Mouse (Mus musculus) liver, postnatal 0 days (tissue): Measurements from ENCODE around the gene Cd38.

ENCODE experiments used
- CTCF ChIP-seq: sonication (generic); IDR thresholded peaks from 2 replicates; pipeline ENCODE4 v1.5.1; 2016; ENCODE audit warnings: antibody characterized with exemption, low read depth
- EP300 ChIP-seq: IDR thresholded peaks from 2 replicates; pipeline ENCODE4 v1.6.1; 2016; ENCODE audit warnings: antibody characterized with exemption, low read depth, mild to moderate bottlenecking

DNA sequence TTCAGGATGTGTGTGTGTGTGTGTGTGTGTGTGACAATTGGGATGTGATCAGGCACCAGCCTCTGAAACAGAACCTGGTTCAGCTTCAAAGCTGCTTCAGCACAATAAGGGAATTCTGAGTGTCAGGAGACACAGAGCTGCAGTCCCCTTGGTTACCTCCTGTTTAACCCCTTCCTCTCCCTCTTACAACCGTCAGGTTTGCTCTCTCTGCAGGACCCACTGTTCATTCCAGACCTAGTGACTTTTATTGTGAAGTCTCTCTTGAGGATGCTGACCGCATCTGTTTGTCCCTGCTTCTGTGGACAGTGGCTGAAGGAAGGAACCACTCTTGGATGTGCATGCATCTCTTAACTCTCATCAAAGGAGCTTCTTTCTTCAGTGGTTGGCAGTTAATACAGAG lies 22.1 kb upstream of the Cd38 start:
- TF ChIP-seq CTCF (no peak), EP300 (no peak)
